Mouse (Mus musculus) embryonic facial prominence, embryonic 14.5 days (tissue): ENCODE results near the gene Gins2. TPM values are rescaled to one million over a fixed set of nuclear protein-coding genes. Genes with fewer than 3 reads are reported as not detected.
A peak's percentile ranks its signal among the peaks of the same experiment; 100 is the strongest.

Source experiments
- ATAC-seq: fragments of 200-750 bp; cut with Nextera tagmentation; 2 replicates; pipeline ENCODE4 v1.8.0; 2017; ENCODE audit warnings: low read depth, moderate number of reproducible peaks, moderate TSS enrichment
- DNase-seq: peaks from one replicate; pipeline ENCODE4 v3.0.0-alpha.2; 2015; ENCODE audit warnings: low spot score
- H3K27ac ChIP-seq: fragments of 300-500 bp; sonication (generic); replicated peaks from 2 replicates; pipeline ENCODE4 v1.5.1; 2014; ENCODE audit warnings: low read depth, mild to moderate bottlenecking, low read length, moderate library complexity
- H3K27me3 ChIP-seq: fragments of 300-500 bp; sonication (generic); replicated peaks from 2 replicates; pipeline ENCODE4 v1.6.1; 2014; ENCODE audit warnings: low read length; ENCODE audit not compliant: control insufficient read depth, insufficient read depth
- H3K36me3 ChIP-seq: fragments of 300-500 bp; sonication (generic); 2 replicates; pipeline ENCODE4 v1.6.1; 2014; ENCODE audit warnings: low read length, mixed read lengths; ENCODE audit not compliant: control insufficient read depth, insufficient read depth
- H3K4me1 ChIP-seq: fragments of 300-500 bp; sonication (generic); 2 replicates; pipeline ENCODE4 v1.6.1; 2014; ENCODE audit warnings: antibody characterized with exemption, low read length; ENCODE audit not compliant: control insufficient read depth, insufficient read depth
- H3K4me2 ChIP-seq: fragments of 300-500 bp; sonication (generic); 2 replicates; pipeline ENCODE4 v1.6.1; 2014; ENCODE audit warnings: low read depth, mild to moderate bottlenecking, low read length, moderate library complexity, mixed read lengths
- H3K4me3 ChIP-seq: fragments of 300-500 bp; sonication (generic); 2 replicates; pipeline ENCODE4 v1.5.1; 2014; ENCODE audit warnings: low read depth, mild to moderate bottlenecking, low read length
- H3K9ac ChIP-seq: fragments of 300-500 bp; sonication (generic); 2 replicates; pipeline ENCODE4 v1.6.1; 2014; ENCODE audit warnings: low read depth, mild to moderate bottlenecking, low read length, moderate library complexity, mixed read lengths
- H3K9me3 ChIP-seq: fragments of 300-500 bp; sonication (generic); 2 replicates; pipeline ENCODE4 v1.6.1; 2016; ENCODE audit warnings: low read length; ENCODE audit not compliant: control insufficient read depth
- WGBS: fragments of 180-500 bp; shearing (Covaris S2); extraction: QIAGEN DNeasy Blood & Tissue Kit; methylation state at CpG from one replicate; pipeline ENCODE4 v1.1.7; 2014; 5-methylcytosine and 5-hydroxymethylcytosine counted together
- polyA plus RNA-seq: library from polyadenylated mRNA; unstranded; fragments of >200 nt; fragmentation: Nextera tagmentation; extraction: Ambion mirVana; gene quantifications from 2 replicates; pipeline ENCODE4 v1.2.1, GENCODE M21; 2014

Gene Gins2
- polyA plus RNA-seq, 1 experiment from 2014 or later: 82.7 TPM

DNA sequence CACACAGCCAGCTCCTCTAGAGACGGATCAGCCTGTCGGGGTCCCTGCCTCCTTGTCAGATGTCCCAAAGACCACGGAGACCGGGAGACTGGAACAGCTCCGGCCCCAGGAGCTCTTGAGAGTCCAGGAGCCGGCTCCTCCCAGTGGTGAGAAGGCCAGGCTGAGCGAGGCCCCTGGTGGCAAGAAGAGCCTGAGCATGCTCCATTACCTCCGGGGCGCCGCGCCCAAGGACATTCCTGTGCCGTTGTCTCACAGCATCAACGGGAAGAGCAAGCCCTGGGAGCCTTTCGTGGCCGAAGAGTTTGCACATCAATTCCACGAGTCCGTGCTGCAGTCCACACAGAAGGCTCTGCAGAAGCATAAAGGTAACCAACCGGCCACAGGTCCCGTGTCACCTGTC lies 14.2 kb downstream of the Gins2 start:
- H3K4me2 ChIP-seq: no peak overlapping the region
- no peaks in the 10 kb centered on the region for H3K4me1 ChIP-seq
- H3K9me3 ChIP-seq: no peaks in the 10 kb centered on the region
- peaks cover 92% of the 10 kb centered on the region for H3K36me3 ChIP-seq
- no peak overlapping the region for H3K27ac ChIP-seq
- DNase-seq: no peak
- no peak overlapping the region; the same call in 1 of the 2 replicates for H3K9ac ChIP-seq
- WGBS: 80% methylated on average over 19 of the region's 19 CpGs
- no peak for ATAC-seq
- no peak overlapping the region for H3K4me3 ChIP-seq
- no peaks in the 10 kb centered on the region for H3K27me3 ChIP-seq

DNA sequence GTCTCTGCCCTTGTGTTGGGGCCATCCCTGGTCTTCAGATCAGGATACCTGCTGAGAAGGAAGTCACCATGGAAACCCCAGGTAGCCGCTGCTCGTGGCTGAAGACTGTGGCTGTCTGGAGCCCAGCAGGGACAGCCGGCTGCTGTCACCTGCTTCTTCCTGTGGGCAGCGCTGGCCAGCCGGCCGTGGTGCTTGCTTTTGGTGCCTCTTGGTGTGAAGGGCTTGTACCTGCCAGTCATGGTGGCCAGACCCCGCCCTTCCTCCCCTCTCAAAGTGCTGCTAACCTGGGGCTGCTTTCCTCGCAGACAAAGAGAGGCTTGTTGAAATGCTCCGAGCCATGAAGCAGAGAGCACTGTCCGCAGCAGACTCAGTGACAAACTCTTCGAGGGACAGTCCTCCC lies 15.2 kb downstream of the Gins2 start:
- H3K4me3 ChIP-seq: no peak overlapping the region
- no peak for DNase-seq
- ATAC-seq: no peak
- no peaks in the 10 kb centered on the region for H3K27me3 ChIP-seq
- H3K27ac ChIP-seq: no peak overlapping the region
- H3K9me3 ChIP-seq: no peaks in the 10 kb centered on the region
- H3K9ac ChIP-seq: no peak overlapping the region
- WGBS: 62% methylated on average over 10 of the region's 11 CpGs
- peaks cover 92% of the 10 kb centered on the region for H3K36me3 ChIP-seq
- H3K4me1 ChIP-seq: no peaks in the 10 kb centered on the region
- H3K4me2 ChIP-seq: no peak overlapping the region

DNA sequence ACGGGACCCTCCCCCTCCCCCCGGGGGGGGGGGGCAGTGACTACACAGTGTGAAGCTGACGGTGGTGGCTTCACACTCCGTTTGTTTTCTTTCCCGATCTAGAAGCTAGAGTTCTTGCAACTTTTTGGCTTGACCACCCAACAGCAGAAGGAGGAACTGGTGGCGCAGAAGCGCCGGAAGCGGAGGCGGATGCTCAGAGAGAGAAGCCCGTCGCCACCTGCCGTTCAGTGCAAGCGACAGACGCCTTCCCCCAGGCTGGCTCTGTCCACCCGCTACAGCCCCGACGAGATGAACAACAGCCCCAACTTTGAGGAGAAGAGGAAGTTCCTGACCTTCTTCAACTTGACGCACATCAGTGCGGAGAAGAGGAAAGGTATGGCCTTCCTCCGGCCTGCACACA lies 16.6 kb downstream of the Gins2 start:
- Histone ChIP-seq H3K27ac (no peak overlapping the region), H3K4me2 (no peak overlapping the region), H3K4me1 (no peaks in the 10 kb centered on the region), H3K9ac (no peak overlapping the region), H3K9me3 (no peaks in the 10 kb centered on the region), H3K27me3 (no peaks in the 10 kb centered on the region), H3K36me3 (peaks cover 92% of the 10 kb centered on the region), H3K4me3 (no peak overlapping the region)
- WGBS: 83% methylated on average over 21 of the region's 21 CpGs
- ATAC-seq: no peak
- DNase-seq: no peak

DNA sequence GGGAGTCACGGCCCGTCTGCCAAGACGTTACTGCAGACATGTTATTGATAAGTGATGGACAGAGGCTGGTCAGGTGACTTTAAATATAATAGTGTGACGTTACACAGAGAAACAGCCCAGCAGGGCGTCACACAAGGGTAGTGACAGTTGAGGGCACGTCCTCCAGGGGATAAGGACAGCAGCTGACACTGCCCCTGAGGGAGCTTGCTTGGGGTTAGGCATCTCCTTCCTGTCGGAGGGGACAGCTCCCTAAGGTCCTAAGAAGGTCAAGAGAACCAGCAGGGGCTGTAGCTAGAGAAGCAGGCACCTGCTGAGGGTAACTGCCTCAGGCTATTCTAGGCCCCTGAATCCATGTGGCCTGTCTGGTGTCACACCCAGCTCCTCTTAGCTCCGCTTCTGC lies 17.5 kb downstream of the Gins2 start:
- DNase-seq: no peak
- 70% methylated on average over 8 of the region's 8 CpGs for WGBS

DNA sequence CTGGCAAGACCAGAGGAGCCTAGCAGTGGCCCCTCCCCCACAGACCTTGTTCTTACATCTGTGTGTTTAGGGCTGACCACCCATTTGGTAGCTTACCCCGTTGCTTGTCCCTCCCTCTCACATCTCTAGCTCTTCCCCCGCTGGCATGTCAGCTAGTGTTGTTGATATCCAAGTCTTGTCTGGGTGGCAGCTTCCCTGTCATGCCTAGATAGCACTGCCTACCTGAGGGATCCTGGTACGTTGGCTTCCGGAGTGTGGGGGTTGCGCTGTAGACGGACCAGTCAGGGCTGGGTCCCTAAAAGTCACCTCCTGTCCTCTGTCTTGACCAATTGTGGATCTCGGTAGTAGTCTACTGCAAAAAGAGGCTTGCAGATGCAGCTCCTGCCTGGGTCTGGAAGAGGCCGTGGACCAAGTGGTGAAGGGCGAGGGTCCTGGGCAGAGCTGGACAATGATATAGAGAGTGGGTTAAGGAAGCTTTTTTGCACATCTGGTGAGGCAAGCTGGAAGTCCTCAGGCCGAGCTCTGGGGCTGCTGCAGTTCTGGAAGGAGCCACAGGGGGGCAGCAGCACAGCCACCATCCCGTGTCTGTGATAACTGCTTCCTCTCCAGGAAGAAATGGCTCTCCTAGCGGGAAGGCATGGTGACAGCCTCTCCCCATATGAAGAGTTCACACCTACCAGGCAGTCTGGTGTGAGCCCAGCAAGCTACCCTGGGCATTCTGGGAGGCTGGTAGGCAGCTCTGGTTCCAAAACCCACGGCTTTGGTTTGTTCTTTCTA lies 19.0 kb downstream of the Gins2 start:
- DNase-seq: peak; percentile 56
- Histone ChIP-seq H3K9me3 (no peaks in the 10 kb centered on the region), H3K4me3 (no peak overlapping the region), H3K9ac (no peak overlapping the region), H3K4me2 (no peak overlapping the region), H3K36me3 (peaks cover 83% of the 10 kb centered on the region), H3K4me1 (peaks cover 8% of the 10 kb centered on the region; the same call in 1 of the 2 replicates), H3K27ac (no peak overlapping the region), H3K27me3 (no peaks in the 10 kb centered on the region)
- ATAC-seq: no peak
- 57% methylated on average over 13 of the region's 13 CpGs for WGBS

More for the DNA sequence above, 17.5 kb downstream of the Gins2 start:
- no peak overlapping the region for H3K4me2 ChIP-seq
- ATAC-seq: no peak
- H3K36me3 ChIP-seq: peaks cover 93% of the 10 kb centered on the region
- no peaks in the 10 kb centered on the region for H3K9me3 ChIP-seq
- H3K27ac ChIP-seq: no peak overlapping the region
- no peaks in the 10 kb centered on the region for H3K27me3 ChIP-seq
- no peak overlapping the region; the same call in 1 of the 2 replicates for H3K9ac ChIP-seq
- no peaks in the 10 kb centered on the region for H3K4me1 ChIP-seq
- no peak overlapping the region for H3K4me3 ChIP-seq

DNA sequence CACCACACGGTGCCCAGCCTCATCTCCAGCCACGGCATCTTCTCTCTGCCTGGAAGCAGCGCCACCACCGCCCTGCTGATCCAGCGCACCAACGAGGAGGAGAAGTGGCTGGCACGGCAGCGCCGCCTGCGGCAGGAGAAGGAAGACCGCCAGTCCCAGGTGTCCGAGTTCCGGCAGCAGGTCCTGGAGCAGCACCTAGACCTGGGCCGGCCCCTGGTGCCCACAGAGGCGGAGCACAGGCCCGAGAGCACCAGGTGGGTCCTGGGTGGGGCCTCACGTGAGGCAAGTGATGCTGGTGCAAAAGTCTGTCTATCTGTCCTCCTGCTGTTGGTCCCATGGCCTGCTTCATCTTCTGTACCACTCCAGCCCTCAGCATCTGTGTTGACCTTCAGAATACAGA lies 20.0 kb downstream of the Gins2 start:
- H3K9me3 ChIP-seq: no peaks in the 10 kb centered on the region
- H3K27ac ChIP-seq: no peak overlapping the region
- 93% methylated on average over 14 of the region's 17 CpGs for WGBS
- H3K36me3 ChIP-seq: peaks cover 73% of the 10 kb centered on the region
- no peak overlapping the region for H3K4me3 ChIP-seq
- H3K27me3 ChIP-seq: no peaks in the 10 kb centered on the region
- H3K4me2 ChIP-seq: no peak overlapping the region
- DNase-seq: no peak
- H3K4me1 ChIP-seq: peaks cover 17% of the 10 kb centered on the region
- no peak for ATAC-seq
- H3K9ac ChIP-seq: no peak overlapping the region

DNA sequence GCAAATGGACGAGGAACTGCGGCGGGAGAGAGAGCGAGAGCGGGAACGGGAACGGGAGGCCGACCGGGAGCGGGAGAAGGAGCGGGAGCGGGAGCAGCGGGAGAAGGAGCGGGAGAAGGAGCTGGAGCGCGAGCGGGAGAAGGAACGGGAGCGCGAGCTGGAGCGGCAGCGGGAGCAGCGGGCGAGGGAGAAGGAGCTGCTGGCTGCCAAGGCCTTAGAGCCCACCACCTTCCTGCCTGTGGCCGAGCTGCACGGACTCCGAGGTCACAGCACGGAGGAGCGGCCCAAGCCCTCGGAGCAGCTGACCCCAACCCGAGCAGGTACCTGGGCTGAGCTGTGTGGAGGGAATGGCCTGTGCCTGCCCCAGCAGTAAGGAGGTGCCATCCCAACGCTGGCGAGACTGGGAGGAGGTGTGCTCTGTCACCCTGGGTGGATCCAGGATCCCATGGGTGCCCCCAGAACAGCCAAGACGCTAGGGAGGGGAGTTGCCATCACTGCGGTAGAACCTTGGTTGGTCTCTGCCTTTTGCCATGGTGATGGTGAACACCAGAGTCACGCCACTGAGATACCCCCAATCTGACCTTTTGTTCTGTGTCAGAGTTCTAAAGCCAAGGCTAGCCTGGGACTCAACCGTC lies 20.8 kb downstream of the Gins2 start:
- H3K4me2 ChIP-seq: no peak overlapping the region
- DNase-seq (no peak), ATAC-seq (no peak)
- 98% methylated on average over 32 of the region's 37 CpGs for whole genome bisulfite sequencing
- H3K9me3 ChIP-seq: no peaks in the 10 kb centered on the region
- peaks cover 26% of the 10 kb centered on the region for H3K4me1 ChIP-seq
- no peak overlapping the region for H3K4me3 ChIP-seq
- H3K27ac ChIP-seq: no peak overlapping the region
- no peak overlapping the region for H3K9ac ChIP-seq
- no peaks in the 10 kb centered on the region for H3K27me3 ChIP-seq
- peaks cover 64% of the 10 kb centered on the region for H3K36me3 ChIP-seq

DNA sequence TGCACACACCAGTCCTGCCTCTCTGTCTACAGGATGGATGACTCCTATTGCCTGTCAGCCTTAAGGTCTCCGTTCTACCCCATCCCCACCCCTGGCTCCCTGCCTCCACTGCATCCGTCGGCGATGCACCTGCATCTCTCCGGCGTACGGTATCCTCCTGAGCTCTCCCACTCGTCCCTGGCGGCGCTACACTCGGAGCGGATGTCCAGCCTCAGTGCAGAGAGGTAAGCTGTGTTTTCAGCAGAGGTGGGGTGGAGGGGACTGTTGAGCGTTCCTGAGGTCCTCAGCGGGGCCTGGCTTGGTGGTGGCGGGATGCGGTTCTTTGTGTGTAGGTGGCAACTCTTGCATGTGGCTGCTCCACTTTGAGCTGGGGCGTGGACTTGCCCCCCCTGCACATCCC lies 21.4 kb downstream of the Gins2 start:
- no peak for DNase-seq
- ATAC-seq: no peak
- Histone ChIP-seq H3K36me3 (peaks cover 59% of the 10 kb centered on the region), H3K4me1 (peaks cover 31% of the 10 kb centered on the region), H3K9me3 (no peaks in the 10 kb centered on the region), H3K4me3 (no peak overlapping the region), H3K9ac (no peak overlapping the region), H3K4me2 (no peak overlapping the region), H3K27ac (no peak overlapping the region), H3K27me3 (no peaks in the 10 kb centered on the region)
- 99% methylated on average over 17 of the region's 17 CpGs for WGBS

DNA sequence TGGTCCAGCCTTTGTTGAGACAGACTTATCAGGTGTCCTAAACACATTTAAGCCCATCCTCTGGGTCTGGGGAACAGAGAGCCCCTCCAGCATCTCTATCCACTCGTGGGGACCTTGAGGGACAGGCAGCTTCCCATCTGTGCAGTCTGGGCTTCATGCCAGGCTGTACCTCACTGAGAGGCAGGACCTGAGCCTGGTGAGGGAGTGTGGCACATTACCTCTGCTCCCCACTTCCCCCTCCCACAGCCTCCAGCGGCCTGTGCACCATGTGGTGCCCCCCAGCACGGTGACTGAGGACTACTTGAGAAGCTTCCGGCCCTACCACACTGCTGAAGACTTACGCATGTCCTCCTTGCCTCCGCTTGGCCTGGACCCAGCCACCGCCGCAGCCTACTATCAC lies 22.4 kb downstream of the Gins2 start:
- Histone ChIP-seq H3K4me1 (peaks cover 37% of the 10 kb centered on the region), H3K9ac (no peak overlapping the region), H3K9me3 (no peaks in the 10 kb centered on the region), H3K36me3 (peaks cover 50% of the 10 kb centered on the region), H3K4me3 (no peak overlapping the region), H3K27me3 (no peaks in the 10 kb centered on the region), H3K27ac (no peak overlapping the region), H3K4me2 (no peak overlapping the region)
- ATAC-seq: no peak
- WGBS: 75% methylated on average over 8 of the region's 8 CpGs
- no peak for DNase-seq
